Mouse (Mus musculus): ENCODE results near the gene Ccdc138.

Gene Ccdc138

GRCm38 (mm10) chr10:58585427-58586223 lies 87.9 kb downstream of the Ccdc138 start:
- no peak for DNase-seq (ENCODE audit: low read depth, low spot score)

GRCm38 (mm10) chr10:58594486-58594885 lies 96.7 kb downstream of the Ccdc138 start:
- DNase-seq (ENCODE audit: low read depth, low spot score), result peak; percentile 64

GRCm38 (mm10) chr10:58595197-58595596 lies 97.4 kb downstream of the Ccdc138 start:
- DNase-seq (ENCODE audit: low read depth, low spot score), result no peak

- DNase-seq (ENCODE audit: low read depth, low spot score), result peak; percentile 18
Observed at GRCm38 (mm10) chr10:58595821-58596220, 98.1 kb downstream of the Ccdc138 start.

GRCm38 (mm10) chr10:58600151-58600550 lies 102.4 kb downstream of the Ccdc138 start:
- DNase-seq (ENCODE audit: low read depth, low spot score), result no peak

- DNase-seq (ENCODE audit: low read depth, low spot score), result peak; percentile 28
Observed at GRCm38 (mm10) chr10:58600983-58601382, 103.2 kb downstream of the Ccdc138 start.

GRCm38 (mm10) chr10:58601431-58601901 lies 103.7 kb downstream of the Ccdc138 start:
- DNase-seq (ENCODE audit: low read depth, low spot score), result peak; percentile 60

- DNase-seq (ENCODE audit: low read depth, low spot score), result no peak
Observed at GRCm38 (mm10) chr10:58601946-58602345, 104.2 kb downstream of the Ccdc138 start.

GRCm38 (mm10) chr10:58604779-58605178 lies 107.0 kb downstream of the Ccdc138 start:
- DNase-seq (ENCODE audit: low read depth, low spot score), result no peak

- no peak for DNase-seq (ENCODE audit: low read depth, low spot score)
Observed at GRCm38 (mm10) chr10:58606356-58606755, 108.6 kb downstream of the Ccdc138 start.

- no peak for DNase-seq (ENCODE audit: low read depth, low spot score)
Observed at GRCm38 (mm10) chr10:58608858-58609257, 111.1 kb downstream of the Ccdc138 start.

GRCm38 (mm10) chr10:58610484-58611261 lies 112.9 kb downstream of the Ccdc138 start:
- no peak for DNase-seq (ENCODE audit: low read depth, low spot score)

GRCm38 (mm10) chr10:58614601-58615000 lies 116.9 kb downstream of the Ccdc138 start:
- no peak for DNase-seq (ENCODE audit: low read depth, low spot score)

- no peak for DNase-seq (ENCODE audit: low read depth, low spot score)
Observed at GRCm38 (mm10) chr10:58616565-58616964, 118.8 kb downstream of the Ccdc138 start.

GRCm38 (mm10) chr10:58618501-58619216 lies 120.9 kb downstream of the Ccdc138 start:
- DNase-seq (ENCODE audit: low read depth, low spot score), result no peak

GRCm38 (mm10) chr10:58619266-58619665 lies 121.5 kb downstream of the Ccdc138 start:
- no peak for DNase-seq (ENCODE audit: low read depth, low spot score)

GRCm38 (mm10) chr10:58624848-58625711 lies 127.3 kb downstream of the Ccdc138 start:
- DNase-seq (ENCODE audit: low read depth, low spot score), result no peak

All from R1 (cell line).